Mouse (Mus musculus) induced T-regulatory cell, adult 2 months (primary cell): Measurements from ENCODE around the gene Ap5z1.
A peak's percentile ranks its signal among the peaks of the same experiment; 100 is the strongest.

ENCODE experiments used
- DNase-seq: peaks from one replicate; pipeline ENCODE4 v3.0.0-alpha.2; 2012; ENCODE audit warnings: low read depth

Ap5z1 gene

GRCm38 (mm10) chr5:142475669-142476068 lies 11.9 kb downstream of the Ap5z1 start:
- no peak for DNase-seq

- no peak for DNase-seq
Measured at GRCm38 (mm10) chr5:142477346-142477745, 13.6 kb downstream of the Ap5z1 start.

GRCm38 (mm10) chr5:142477866-142478615 lies 14.3 kb downstream of the Ap5z1 start:
- DNase-seq: no peak

- DNase-seq: peak; percentile 83
Measured at GRCm38 (mm10) chr5:142478829-142479435, 15.2 kb downstream of the Ap5z1 start.

- peak; percentile 78 for DNase-seq
Measured at GRCm38 (mm10) chr5:142482512-142482911, 18.8 kb downstream of the Ap5z1 start.

GRCm38 (mm10) chr5:142483581-142483980 lies 19.8 kb downstream of the Ap5z1 start:
- DNase-seq: no peak

- DNase-seq: no peak
Measured at GRCm38 (mm10) chr5:142486654-142487053, 22.9 kb downstream of the Ap5z1 start.

GRCm38 (mm10) chr5:142489955-142490707 lies 26.4 kb downstream of the Ap5z1 start:
- DNase-seq: no peak

- DNase-seq: no peak
Measured at GRCm38 (mm10) chr5:142493307-142493706, 29.6 kb downstream of the Ap5z1 start.

GRCm38 (mm10) chr5:142495321-142496096 lies 31.8 kb downstream of the Ap5z1 start:
- DNase-seq: no peak

- peak; percentile 21 for DNase-seq
Measured at GRCm38 (mm10) chr5:142498964-142499363, 35.2 kb downstream of the Ap5z1 start.

- DNase-seq: no peak
Measured at GRCm38 (mm10) chr5:142500918-142501317, 37.2 kb downstream of the Ap5z1 start.

- DNase-seq: peak; percentile 69
Measured at GRCm38 (mm10) chr5:142502414-142502813, 38.7 kb downstream of the Ap5z1 start.

- no peak for DNase-seq
Measured at GRCm38 (mm10) chr5:142504175-142504574, 40.4 kb downstream of the Ap5z1 start.

GRCm38 (mm10) chr5:142505695-142506423 lies 42.1 kb downstream of the Ap5z1 start:
- DNase-seq: peak; percentile 8

- no peak for DNase-seq
Measured at GRCm38 (mm10) chr5:142509141-142510060, 45.7 kb downstream of the Ap5z1 start.

- no peak for DNase-seq
Measured at GRCm38 (mm10) chr5:142510061-142510414, 46.3 kb downstream of the Ap5z1 start.

- DNase-seq: no peak
Measured at GRCm38 (mm10) chr5:142512112-142512511, 48.4 kb downstream of the Ap5z1 start.

- no peak for DNase-seq
Measured at GRCm38 (mm10) chr5:142518973-142519372, 55.2 kb downstream of the Ap5z1 start.

GRCm38 (mm10) chr5:142520360-142520759 lies 56.6 kb downstream of the Ap5z1 start:
- DNase-seq: no peak
